Mouse (Mus musculus) erythroblast, embryonic 14.5 days (primary cell): ENCODE results near the gene Il1b.

ENCODE experiments used
- GATA1 ChIP-seq: IDR thresholded peaks from 2 replicates; pipeline ENCODE4 v1.6.1; 2012; ENCODE audit warnings: low read length, inconsistent platforms, mixed read lengths
- TAL1 ChIP-seq: IDR thresholded peaks from 3 replicates; pipeline ENCODE4 v1.6.1; 2012; ENCODE audit warnings: low read length, inconsistent platforms, mixed read lengths

GRCm38 (mm10) chr2:129383512-129384271 is 12.8 kb upstream of the Il1b start:
- TF ChIP-seq TAL1 (no peak), GATA1 (no peak)
